Mouse (Mus musculus): ENCODE measurements around the gene Malsu1. TPM values are rescaled to one million over a fixed set of nuclear protein-coding genes. Genes with fewer than 3 reads are reported as not detected.

Malsu1 gene
- polyA plus RNA-seq, 1 experiment from 2014 or later: 69.1 TPM

DNA sequence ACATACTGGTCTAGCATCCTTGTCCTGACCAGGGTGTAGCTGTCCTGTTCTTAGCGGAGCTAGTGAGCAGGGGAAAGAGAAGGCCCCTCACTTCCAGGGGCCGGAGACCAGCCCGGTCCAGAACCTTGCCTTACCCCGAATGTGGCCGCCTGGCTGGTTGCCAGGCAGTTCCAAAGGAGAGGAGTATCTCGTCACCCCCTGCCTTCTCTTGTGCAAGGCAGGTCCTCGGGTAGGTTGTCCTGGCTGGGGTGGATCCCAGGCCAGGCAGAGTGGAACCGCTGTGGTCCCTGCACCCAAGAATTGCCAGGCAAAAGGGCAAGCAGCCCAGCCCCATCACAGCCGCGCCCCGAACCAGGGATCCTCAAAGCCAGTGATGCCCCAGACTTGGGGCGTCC lies 36.3 kb upstream of the Malsu1 start:
- Histone ChIP-seq H3K27me3 (replicated peaks; ENCODE audit: control insufficient read depth, insufficient read depth, low read length) (peaks cover 3% of the 10 kb centered on the region; the same call in 1 of the 2 replicates), H3K4me1 (ENCODE audit: control insufficient read depth, insufficient read depth, low read length) (peaks cover 19% of the 10 kb centered on the region), H3K27ac (ENCODE audit: low read length) (no peak overlapping the region), H3K4me2 (ENCODE audit: low read depth, low read length) (no peak overlapping the region), H3K9me3 (ENCODE audit: control insufficient read depth, low read length) (no peaks in the 10 kb centered on the region), H3K9ac (ENCODE audit: low read depth, low read length) (0 out of 2 replicates have a peak overlapping the region, but pooled peaks have one; percentile 14), H3K4me3 (ENCODE audit: low read length) (no peak overlapping the region), H3K36me3 (ENCODE audit: control insufficient read depth, insufficient read depth, low read length) (no peaks in the 10 kb centered on the region)
- ATAC-seq: peak; percentile 54
- 59% methylated on average over 12 of the region's 12 CpGs for WGBS

DNA sequence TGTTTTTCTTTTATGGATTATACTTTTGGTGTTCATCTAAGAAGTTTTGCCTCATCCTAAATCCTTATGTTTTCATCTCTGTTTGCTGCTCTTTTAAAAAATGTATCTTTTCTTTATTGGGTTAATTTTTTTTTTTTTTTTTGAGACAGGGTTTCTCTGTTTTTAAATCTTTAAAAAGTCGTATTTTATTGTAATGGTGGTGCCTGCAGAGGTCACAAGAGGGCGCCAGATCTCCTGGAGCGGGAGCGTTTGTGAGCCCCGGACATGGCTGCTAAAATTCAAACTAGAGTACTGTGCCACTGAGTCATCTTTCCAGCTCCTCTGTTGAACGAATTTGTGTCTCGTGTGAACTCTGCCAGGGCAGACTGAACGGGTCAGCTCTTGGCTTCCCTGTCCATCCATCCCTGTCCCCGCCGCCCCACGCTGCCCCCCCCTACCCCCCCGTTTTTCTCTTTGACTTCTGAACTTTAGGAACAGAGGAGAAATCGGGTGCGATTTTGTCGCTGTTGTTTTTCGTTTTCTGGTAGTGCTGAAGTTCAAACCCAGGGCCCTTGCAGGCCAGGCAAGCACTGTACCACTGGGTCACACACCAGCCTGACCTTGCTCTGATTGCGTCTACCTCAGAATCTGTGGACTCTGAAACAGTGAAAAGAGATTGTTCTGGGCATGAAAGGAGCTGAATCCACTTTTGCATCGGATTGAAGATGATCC lies 34.0 kb upstream of the Malsu1 start:
- H3K27ac ChIP-seq (ENCODE audit: low read length): no peak overlapping the region
- peak overlapping the region; percentile 43 for H3K4me2 ChIP-seq (ENCODE audit: low read depth, low read length)
- WGBS: 14% methylated on average over 18 of the region's 18 CpGs
- no peak for ATAC-seq
- H3K4me3 ChIP-seq (ENCODE audit: low read length): peak overlapping the region; percentile 34
- peaks cover 3% of the 10 kb centered on the region; the same call in 1 of the 2 replicates for H3K27me3 ChIP-seq (replicated peaks; ENCODE audit: control insufficient read depth, insufficient read depth, low read length)
- peaks cover 19% of the 10 kb centered on the region for H3K4me1 ChIP-seq (ENCODE audit: control insufficient read depth, insufficient read depth, low read length)
- peak overlapping the region; percentile 23 for H3K9ac ChIP-seq (ENCODE audit: low read depth, low read length)
- H3K9me3 ChIP-seq (ENCODE audit: control insufficient read depth, low read length): no peaks in the 10 kb centered on the region
- no peaks in the 10 kb centered on the region for H3K36me3 ChIP-seq (ENCODE audit: control insufficient read depth, insufficient read depth, low read length)

DNA sequence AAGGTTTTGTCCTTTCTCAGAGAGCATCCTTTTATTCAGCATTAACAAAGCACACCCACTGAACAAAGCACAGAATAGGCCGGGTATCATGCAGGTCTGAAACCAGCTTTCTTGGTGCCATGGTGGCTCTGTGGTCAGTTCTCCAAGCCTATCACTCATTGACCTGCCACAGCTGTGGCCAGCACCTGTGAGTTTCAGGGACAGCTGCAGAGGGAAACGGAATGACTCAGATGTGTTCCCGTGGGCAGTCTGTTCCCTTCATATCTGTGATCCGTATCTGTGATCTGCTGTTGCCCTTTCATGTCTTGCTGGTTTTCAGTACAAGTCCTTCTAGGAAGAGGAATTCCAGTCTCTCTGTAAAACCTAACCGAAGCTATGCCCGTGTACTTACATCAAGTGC lies 27.1 kb upstream of the Malsu1 start:
- WGBS: 71% methylated on average over 6 of the region's 6 CpGs
- Histone ChIP-seq H3K4me2 (ENCODE audit: low read depth, low read length) (no peak overlapping the region), H3K9me3 (ENCODE audit: control insufficient read depth, low read length) (no peaks in the 10 kb centered on the region), H3K36me3 (ENCODE audit: control insufficient read depth, insufficient read depth, low read length) (no peaks in the 10 kb centered on the region), H3K4me1 (ENCODE audit: control insufficient read depth, insufficient read depth, low read length) (no peaks in the 10 kb centered on the region), H3K27me3 (replicated peaks; ENCODE audit: control insufficient read depth, insufficient read depth, low read length) (no peaks in the 10 kb centered on the region), H3K9ac (ENCODE audit: low read depth, low read length) (no peak overlapping the region), H3K27ac (ENCODE audit: low read length) (no peak overlapping the region), H3K4me3 (ENCODE audit: low read length) (no peak overlapping the region)
- no peak for ATAC-seq

DNA sequence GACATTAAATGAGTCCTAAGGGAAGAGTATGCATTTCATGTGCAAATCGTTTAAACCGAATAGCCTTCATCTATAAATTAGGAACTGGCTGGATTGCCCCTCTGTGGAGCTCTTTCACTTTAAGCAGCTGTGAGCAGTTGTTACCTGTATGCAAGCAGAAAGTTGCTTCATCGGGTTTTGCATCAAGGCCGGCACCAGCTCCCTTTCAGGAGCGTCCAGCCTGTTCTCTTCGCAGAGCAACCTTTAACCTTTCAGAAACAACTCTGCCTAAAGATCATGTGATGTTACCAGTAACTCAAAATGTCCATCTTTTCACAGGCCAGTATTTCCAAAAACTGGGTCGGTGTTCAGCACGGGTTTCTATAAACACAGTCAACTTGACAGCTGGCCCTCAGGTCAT lies 26.6 kb upstream of the Malsu1 start:
- H3K36me3 ChIP-seq (ENCODE audit: control insufficient read depth, insufficient read depth, low read length): no peaks in the 10 kb centered on the region
- no peak overlapping the region for H3K4me2 ChIP-seq (ENCODE audit: low read depth, low read length)
- ATAC-seq: no peak
- H3K9ac ChIP-seq (ENCODE audit: low read depth, low read length): no peak overlapping the region
- WGBS: 74% methylated on average over 8 of the region's 8 CpGs
- H3K9me3 ChIP-seq (ENCODE audit: control insufficient read depth, low read length): no peaks in the 10 kb centered on the region
- no peak overlapping the region for H3K27ac ChIP-seq (ENCODE audit: low read length)
- H3K4me3 ChIP-seq (ENCODE audit: low read length): no peak overlapping the region
- no peaks in the 10 kb centered on the region for H3K27me3 ChIP-seq (replicated peaks; ENCODE audit: control insufficient read depth, insufficient read depth, low read length)
- no peaks in the 10 kb centered on the region for H3K4me1 ChIP-seq (ENCODE audit: control insufficient read depth, insufficient read depth, low read length)

DNA sequence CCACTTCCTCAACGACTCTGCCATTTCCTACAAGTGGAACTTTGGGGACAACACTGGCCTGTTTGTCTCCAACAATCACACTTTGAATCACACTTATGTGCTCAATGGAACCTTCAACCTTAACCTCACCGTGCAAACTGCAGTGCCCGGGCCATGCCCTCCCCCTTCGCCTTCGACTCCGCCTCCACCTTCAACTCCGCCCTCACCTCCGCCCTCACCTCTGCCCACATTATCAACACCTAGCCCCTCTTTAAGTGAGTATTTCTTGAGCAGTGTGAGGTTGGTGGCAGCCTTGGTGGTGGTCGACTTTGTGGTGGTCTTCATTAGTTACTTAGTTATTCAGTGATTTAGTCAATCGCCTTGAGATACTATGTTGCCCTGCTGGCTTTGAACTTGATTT lies 25.7 kb upstream of the Malsu1 start:
- no peak overlapping the region for H3K27ac ChIP-seq (ENCODE audit: low read length)
- no peak for ATAC-seq
- no peaks in the 10 kb centered on the region for H3K4me1 ChIP-seq (ENCODE audit: control insufficient read depth, insufficient read depth, low read length)
- H3K27me3 ChIP-seq (replicated peaks; ENCODE audit: control insufficient read depth, insufficient read depth, low read length): no peaks in the 10 kb centered on the region
- no peak overlapping the region for H3K9ac ChIP-seq (ENCODE audit: low read depth, low read length)
- no peak overlapping the region for H3K4me2 ChIP-seq (ENCODE audit: low read depth, low read length)
- 70% methylated on average over 10 of the region's 10 CpGs for WGBS
- no peaks in the 10 kb centered on the region for H3K36me3 ChIP-seq (ENCODE audit: control insufficient read depth, insufficient read depth, low read length)
- no peak overlapping the region for H3K4me3 ChIP-seq (ENCODE audit: low read length)
- H3K9me3 ChIP-seq (ENCODE audit: control insufficient read depth, low read length): no peaks in the 10 kb centered on the region

- H3K27ac ChIP-seq (ENCODE audit: low read length): no peak overlapping the region
- no peaks in the 10 kb centered on the region for H3K9me3 ChIP-seq (ENCODE audit: control insufficient read depth, low read length)
- H3K36me3 ChIP-seq (ENCODE audit: control insufficient read depth, insufficient read depth, low read length): no peaks in the 10 kb centered on the region
- H3K4me2 ChIP-seq (ENCODE audit: low read depth, low read length): no peak overlapping the region
- no peak overlapping the region for H3K9ac ChIP-seq (ENCODE audit: low read depth, low read length)
- ATAC-seq: no peak
- no peaks in the 10 kb centered on the region for H3K27me3 ChIP-seq (replicated peaks; ENCODE audit: control insufficient read depth, insufficient read depth, low read length)
- no peak overlapping the region for H3K4me3 ChIP-seq (ENCODE audit: low read length)
- 87% methylated on average over 10 of the region's 10 CpGs for WGBS
- H3K4me1 ChIP-seq (ENCODE audit: control insufficient read depth, insufficient read depth, low read length): no peaks in the 10 kb centered on the region
Observed at GRCm38 (mm10) chr6:49048395-49048794, 25.2 kb upstream of the Malsu1 start.

- H3K4me2 ChIP-seq (ENCODE audit: low read depth, low read length): no peak overlapping the region
- WGBS: 74% methylated on average over 11 of the region's 11 CpGs
- no peak for ATAC-seq
- H3K9me3 ChIP-seq (ENCODE audit: control insufficient read depth, low read length): no peaks in the 10 kb centered on the region
- H3K4me3 ChIP-seq (ENCODE audit: low read length): no peak overlapping the region
- no peaks in the 10 kb centered on the region for H3K36me3 ChIP-seq (ENCODE audit: control insufficient read depth, insufficient read depth, low read length)
- no peaks in the 10 kb centered on the region for H3K27me3 ChIP-seq (replicated peaks; ENCODE audit: control insufficient read depth, insufficient read depth, low read length)
- H3K9ac ChIP-seq (ENCODE audit: low read depth, low read length): no peak overlapping the region
- H3K27ac ChIP-seq (ENCODE audit: low read length): no peak overlapping the region
- no peaks in the 10 kb centered on the region for H3K4me1 ChIP-seq (ENCODE audit: control insufficient read depth, insufficient read depth, low read length)
Observed at GRCm38 (mm10) chr6:49050677-49051410, 22.8 kb upstream of the Malsu1 start.

DNA sequence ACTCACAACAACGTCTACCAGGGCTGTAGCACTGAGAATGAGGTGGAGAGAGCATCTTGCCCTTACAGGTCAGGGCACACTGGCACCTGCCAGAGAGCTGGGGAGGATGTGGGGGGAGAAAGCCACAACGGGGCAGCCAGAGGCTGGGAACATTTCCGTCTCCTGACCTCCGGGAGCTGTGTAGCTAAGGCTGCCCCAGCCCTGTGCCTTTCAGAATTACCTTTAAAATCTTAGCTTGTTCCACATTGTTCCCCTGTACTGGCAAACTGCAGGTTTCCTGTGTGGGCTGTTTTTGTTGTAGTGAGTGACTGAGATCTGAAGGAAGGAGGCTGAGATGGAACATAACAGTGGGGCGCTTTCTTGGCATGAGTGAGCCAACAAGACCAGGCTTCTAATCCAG lies 21.4 kb upstream of the Malsu1 start:
- Histone ChIP-seq H3K9ac (ENCODE audit: low read depth, low read length) (no peak overlapping the region), H3K4me1 (ENCODE audit: control insufficient read depth, insufficient read depth, low read length) (no peaks in the 10 kb centered on the region), H3K4me3 (ENCODE audit: low read length) (no peak overlapping the region), H3K36me3 (ENCODE audit: control insufficient read depth, insufficient read depth, low read length) (no peaks in the 10 kb centered on the region), H3K4me2 (ENCODE audit: low read depth, low read length) (no peak overlapping the region), H3K27ac (ENCODE audit: low read length) (no peak overlapping the region), H3K9me3 (ENCODE audit: control insufficient read depth, low read length) (no peaks in the 10 kb centered on the region), H3K27me3 (replicated peaks; ENCODE audit: control insufficient read depth, insufficient read depth, low read length) (no peaks in the 10 kb centered on the region)
- ATAC-seq: no peak
- 55% methylated on average over 5 of the region's 5 CpGs for WGBS

DNA sequence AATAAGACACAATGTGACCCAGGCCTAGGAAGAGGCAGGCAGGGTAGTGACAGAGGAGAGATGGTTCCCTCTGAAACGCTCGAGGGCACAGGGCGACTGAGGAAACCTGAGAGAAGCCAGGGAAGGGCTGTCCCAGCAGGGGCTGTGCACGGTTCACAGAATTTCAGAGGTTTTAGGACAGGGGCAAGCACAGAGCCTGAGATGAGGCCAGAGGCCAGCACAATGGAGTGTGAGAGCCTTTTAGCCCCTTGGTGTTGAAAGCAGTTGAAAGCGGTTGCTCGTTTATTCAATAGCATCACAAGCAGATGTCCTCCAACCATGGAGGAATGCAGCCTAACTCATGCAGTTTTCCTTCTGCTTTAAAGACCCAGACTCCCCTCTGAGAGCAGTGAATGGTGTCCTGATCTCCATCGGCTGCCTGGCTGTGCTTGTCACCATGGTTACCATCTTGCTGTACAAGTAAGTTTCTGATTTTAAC lies 18.3 kb upstream of the Malsu1 start:
- Histone ChIP-seq H3K4me1 (ENCODE audit: control insufficient read depth, insufficient read depth, low read length) (no peaks in the 10 kb centered on the region), H3K27me3 (replicated peaks; ENCODE audit: control insufficient read depth, insufficient read depth, low read length) (no peaks in the 10 kb centered on the region), H3K9me3 (ENCODE audit: control insufficient read depth, low read length) (no peaks in the 10 kb centered on the region), H3K27ac (ENCODE audit: low read length) (no peak overlapping the region), H3K4me2 (ENCODE audit: low read depth, low read length) (no peak overlapping the region), H3K9ac (ENCODE audit: low read depth, low read length) (no peak overlapping the region), H3K4me3 (ENCODE audit: low read length) (no peak overlapping the region), H3K36me3 (ENCODE audit: control insufficient read depth, insufficient read depth, low read length) (no peaks in the 10 kb centered on the region)
- no peak for ATAC-seq
- WGBS: 42% methylated on average over 7 of the region's 7 CpGs
